Mouse (Mus musculus): ENCODE data around the gene Gale.

The Gale gene

GRCm38 (mm10) chr4:135943389-135943788 lies 20.1 kb upstream of the Gale start:
- no peak for DNase-seq (ENCODE audit: low read depth)

GRCm38 (mm10) chr4:135945706-135946105 lies 17.8 kb upstream of the Gale start:
- peak; percentile 63 for DNase-seq (ENCODE audit: low read depth)

GRCm38 (mm10) chr4:135946278-135946658 lies 17.3 kb upstream of the Gale start, which contains the start of gene Hmgcl:
Gene Hmgcl (plus strand): TSS chr4:135946448.
- DNase-seq (ENCODE audit: low read depth) = peak; percentile 92

- DNase-seq (ENCODE audit: low read depth) = peak; percentile 69
Observed at GRCm38 (mm10) chr4:135946659-135947301, 16.7 kb upstream of the Gale start.

GRCm38 (mm10) chr4:135948142-135948541 lies 15.4 kb upstream of the Gale start:
- DNase-seq (ENCODE audit: low read depth) = no peak

- DNase-seq (ENCODE audit: low read depth) = no peak
Observed at GRCm38 (mm10) chr4:135949475-135949874, 14.1 kb upstream of the Gale start.

GRCm38 (mm10) chr4:135949911-135950310 lies 13.6 kb upstream of the Gale start:
- peak; percentile 71 for DNase-seq (ENCODE audit: low read depth)

GRCm38 (mm10) chr4:135950365-135950764 lies 13.2 kb upstream of the Gale start:
- DNase-seq (ENCODE audit: low read depth) = no peak

- DNase-seq (ENCODE audit: low read depth) = no peak
Observed at GRCm38 (mm10) chr4:135951505-135951904, 12.0 kb upstream of the Gale start.

GRCm38 (mm10) chr4:135953179-135953578 lies 10.3 kb upstream of the Gale start:
- no peak for DNase-seq (ENCODE audit: low read depth)

- DNase-seq (ENCODE audit: low read depth) = peak; percentile 75
Observed at GRCm38 (mm10) chr4:135954241-135954640, 9.3 kb upstream of the Gale start.

- DNase-seq (ENCODE audit: low read depth) = no peak
Observed at GRCm38 (mm10) chr4:135955886-135956285, 7.6 kb upstream of the Gale start.

- DNase-seq (ENCODE audit: low read depth) = no peak
Observed at GRCm38 (mm10) chr4:135958354-135958753, 5.2 kb upstream of the Gale start.

GRCm38 (mm10) chr4:135960717-135961116 lies 2.8 kb upstream of the Gale start:
- peak; percentile 86 for DNase-seq (ENCODE audit: low read depth)

GRCm38 (mm10) chr4:135961709-135962108 lies 1.8 kb upstream of the Gale start:
- no peak for DNase-seq (ENCODE audit: low read depth)

- DNase-seq (ENCODE audit: low read depth) = no peak
Observed at GRCm38 (mm10) chr4:135962198-135962597, 1.3 kb upstream of the Gale start.

- DNase-seq (ENCODE audit: low read depth) = no peak
Observed at GRCm38 (mm10) chr4:135962946-135963345, 581 bp upstream of the Gale start.

- peak; percentile 84 for DNase-seq (ENCODE audit: low read depth)
Observed at GRCm38 (mm10) chr4:135964426-135964825, 899 bp downstream of the Gale start.

- no peak for DNase-seq (ENCODE audit: low read depth)
Observed at GRCm38 (mm10) chr4:135965113-135965512, 1.6 kb downstream of the Gale start.

- no peak for DNase-seq (ENCODE audit: low read depth)
Observed at GRCm38 (mm10) chr4:135966283-135966682, 2.8 kb downstream of the Gale start.

GRCm38 (mm10) chr4:135967086-135967760 lies 3.7 kb downstream of the Gale start:
- no peak for DNase-seq (ENCODE audit: low read depth)

- no peak for DNase-seq (ENCODE audit: low read depth)
Observed at GRCm38 (mm10) chr4:135968271-135968869, 4.8 kb downstream of the Gale start.

GRCm38 (mm10) chr4:135969070-135969750 lies 5.7 kb downstream of the Gale start:
- no peak for DNase-seq (ENCODE audit: low read depth)

Data from 416B (cell line).